Mouse (Mus musculus): Measurements from ENCODE around the gene Pi4k2a.
"Not testable (repeated sequence)": the region's sequence is repeated elsewhere in the genome, so short reads cannot be mapped to it uniquely, and the experiment has no call there.

Pi4k2a gene

DNA sequence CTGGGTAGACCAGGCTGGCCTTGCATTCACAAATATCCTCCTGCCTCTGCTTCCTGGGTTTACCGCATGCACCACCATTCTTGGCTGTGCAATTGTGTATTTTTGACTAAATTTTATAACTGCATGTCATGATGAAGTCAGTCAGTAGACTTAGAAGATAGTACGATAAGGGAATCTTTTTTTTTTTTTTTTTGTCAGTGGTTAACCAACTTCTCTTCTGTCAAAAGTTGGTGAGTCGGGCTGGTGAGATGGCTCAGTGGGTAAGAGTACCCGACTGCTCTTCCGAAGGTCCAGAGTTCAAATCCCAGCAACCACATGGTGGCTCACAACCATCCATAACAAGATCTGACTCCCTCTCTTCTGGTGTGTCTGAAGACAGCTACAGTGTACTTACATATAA, 8.7 kb upstream of the Pi4k2a start:
- DNase-seq, result not testable (repeated sequence)

DNA sequence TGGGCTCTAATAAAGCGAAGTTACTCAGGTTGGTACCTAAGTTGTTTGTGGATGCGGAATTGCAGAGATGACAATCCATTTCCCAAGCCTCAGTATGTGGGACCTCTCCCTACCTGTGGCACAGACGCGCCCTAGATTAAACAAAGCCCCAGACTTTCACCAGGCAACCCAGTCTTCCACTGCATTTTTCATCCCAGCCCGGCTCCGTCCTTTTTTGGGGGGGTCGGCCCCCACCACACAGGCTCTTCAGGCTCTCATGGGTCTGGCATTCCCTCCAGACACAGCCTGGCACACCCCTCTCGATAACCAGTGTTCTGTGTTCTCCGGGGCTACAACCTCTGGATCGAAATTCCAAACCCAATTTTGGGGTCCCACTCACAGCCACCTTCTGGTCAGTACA, 4.6 kb upstream of the Pi4k2a start:
- DNase-seq, result no peak

DNA sequence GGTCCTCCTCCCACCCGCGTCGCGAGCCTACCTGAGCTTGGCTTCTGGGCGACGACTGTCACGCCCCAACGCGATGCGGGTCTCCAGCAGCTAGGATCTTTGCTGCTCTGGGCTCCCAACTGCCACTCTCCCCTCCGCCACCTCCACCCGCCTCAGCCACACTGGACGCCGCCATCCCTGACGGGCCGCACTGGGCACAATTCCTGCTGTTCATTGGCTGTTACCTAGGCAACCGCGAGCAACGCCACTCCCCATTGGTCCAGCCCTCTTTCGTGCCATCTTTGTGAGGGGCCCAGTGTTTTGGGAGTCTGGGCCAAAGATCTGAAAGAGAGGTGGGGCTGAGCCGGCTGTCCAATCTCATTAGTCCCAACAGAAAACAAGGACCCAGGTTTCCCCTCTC, 4.1 kb upstream of the Pi4k2a start, which contains the start of gene Morn4:
Morn4 (minus strand) TSS at position 192 of the 400 bp plus-strand sequence.
- DNase-seq, result peak; percentile 90

DNA sequence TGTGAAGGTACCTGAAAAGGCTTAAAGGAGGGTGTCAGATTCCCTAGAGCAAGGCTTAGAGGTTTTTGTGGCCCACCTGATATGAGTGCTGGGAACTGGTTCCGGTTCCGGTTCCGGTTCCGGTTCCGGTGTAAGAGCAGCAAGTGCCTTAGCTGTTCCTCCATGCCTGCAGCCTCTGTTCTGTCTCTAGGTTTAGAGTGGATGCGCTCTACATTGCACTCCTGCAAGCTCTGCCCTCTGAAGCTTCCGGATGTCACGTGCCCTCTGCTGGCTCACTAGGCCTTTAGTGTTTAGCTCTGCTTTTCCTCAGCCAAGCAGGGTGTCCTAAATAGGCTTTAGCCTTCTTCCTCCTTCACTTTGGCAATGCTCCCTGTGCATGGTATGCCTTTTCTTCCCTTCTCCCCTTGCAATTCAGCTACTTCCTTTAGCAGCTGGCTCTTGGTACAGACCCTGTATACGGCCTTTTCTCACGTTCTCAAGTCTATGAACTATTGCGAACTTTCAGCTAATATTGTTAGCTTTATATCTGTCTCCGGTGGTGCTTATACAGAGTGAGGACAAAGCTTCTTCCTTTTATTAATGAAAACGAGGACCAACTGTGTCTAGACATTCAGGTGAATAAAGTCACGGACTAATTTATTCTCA, 1.0 kb upstream of the Pi4k2a start:
- peak; percentile 57 to 68 for DNase-seq

DNA sequence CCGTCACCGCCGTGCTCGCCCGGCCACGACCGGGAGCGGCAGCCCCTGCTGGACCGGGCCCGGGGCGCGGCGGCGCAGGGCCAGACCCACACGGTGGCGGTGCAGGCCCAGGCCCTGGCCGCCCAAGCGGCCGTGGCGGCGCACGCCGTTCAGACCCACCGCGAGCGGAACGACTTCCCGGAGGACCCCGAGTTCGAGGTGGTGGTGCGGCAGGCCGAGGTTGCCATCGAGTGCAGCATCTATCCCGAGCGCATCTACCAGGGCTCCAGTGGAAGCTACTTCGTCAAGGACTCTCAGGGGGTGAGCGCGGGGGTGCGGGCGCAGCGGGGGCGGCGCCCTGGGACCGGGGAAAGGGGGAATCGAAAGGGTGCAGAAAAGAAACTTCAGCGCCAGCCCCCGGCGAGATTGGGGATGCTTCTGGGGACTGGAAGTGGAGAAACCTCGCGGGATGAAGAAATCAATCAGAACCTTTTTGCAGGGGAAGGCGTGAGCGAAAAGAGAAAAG, 419 bp downstream of the Pi4k2a start:
- DNase-seq, result no peak

DNA sequence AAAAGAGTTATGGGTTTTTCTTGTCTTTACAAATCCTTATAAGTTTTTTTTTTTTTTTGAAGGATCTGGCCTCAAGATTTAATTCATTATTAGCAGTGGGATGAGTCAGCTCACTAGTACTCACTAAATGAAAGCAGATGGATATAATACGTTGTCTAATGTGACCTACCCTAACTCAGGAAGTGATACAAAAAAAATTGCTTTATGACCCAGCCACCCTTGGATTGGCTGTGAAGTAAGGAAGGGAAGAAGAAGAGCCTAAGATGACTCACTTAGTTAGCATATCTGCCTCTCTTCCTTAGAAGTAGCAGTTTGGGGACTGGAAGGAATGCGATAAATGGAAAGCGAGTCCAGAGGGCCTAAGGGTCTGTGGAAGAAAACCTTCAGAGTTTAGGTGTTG, 9.1 kb downstream of the Pi4k2a start:
- no peak for DNase-seq

DNA sequence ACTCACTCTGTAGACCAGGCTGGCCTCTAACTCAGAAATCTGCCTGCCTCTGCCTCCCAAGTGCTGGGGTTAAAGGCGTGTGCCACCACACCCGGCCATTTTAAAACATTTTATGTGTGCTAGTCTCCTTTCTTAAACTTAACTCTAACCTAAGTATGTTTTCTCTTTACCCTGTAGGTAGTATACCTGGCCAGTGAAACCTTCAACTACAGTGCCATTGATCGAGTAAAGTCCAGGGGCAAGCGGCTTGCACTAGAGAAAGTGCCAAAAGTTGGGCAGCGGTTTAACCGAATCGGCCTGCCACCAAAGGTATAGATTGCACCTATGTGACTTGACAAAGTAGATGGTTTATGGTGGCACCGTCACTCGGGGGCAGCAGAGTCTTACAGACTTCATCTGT, 14.4 kb downstream of the Pi4k2a start:
- DNase-seq, result no peak

DNA sequence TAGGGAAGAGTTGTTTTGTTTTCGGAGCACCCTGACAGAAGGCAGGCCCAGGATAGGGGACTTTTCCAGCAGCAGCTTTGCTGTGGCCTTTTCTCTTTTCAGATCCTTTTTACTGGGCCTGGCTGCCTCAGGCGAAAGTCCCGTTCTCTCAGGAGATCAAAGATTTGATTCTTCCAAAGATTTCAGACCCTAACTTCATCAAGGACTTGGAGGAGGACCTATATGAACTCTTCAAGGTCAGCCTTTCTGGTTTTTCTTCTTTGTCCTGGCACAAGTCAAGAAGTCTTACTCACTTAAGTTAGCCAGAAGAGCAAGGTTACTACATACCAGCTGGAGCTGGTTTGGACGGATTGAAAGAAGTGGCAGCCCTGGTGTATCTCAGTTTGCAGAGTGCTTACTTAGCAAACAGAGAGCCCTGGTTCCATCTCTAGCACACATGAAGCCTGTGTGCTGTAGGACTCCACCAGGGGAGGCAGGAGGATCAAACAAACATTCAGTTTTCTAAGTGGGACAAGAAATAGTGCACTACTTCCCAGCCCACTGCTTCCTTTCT, 25.6 kb downstream of the Pi4k2a start:
- no peak for DNase-seq

DNA sequence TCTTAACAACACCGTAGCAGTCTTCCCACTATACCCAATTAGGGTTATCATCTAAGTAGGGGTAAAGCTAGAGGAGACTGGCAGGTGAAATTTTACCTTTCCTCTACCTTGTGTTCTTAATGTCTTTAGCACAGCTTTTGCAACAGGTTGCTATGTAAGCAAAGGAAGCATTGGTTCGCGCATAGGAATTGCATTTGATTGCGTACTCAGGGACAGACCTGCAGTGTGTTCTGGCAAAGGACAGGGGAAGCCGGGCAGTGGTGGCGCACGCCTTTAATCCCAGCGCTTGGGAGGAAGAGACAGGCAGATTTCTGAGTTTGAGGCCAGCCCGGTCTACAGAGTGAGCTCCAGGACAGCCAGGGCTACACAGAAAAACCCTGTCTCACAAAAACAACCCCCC, 27.9 kb downstream of the Pi4k2a start:
- no peak for DNase-seq

DNA sequence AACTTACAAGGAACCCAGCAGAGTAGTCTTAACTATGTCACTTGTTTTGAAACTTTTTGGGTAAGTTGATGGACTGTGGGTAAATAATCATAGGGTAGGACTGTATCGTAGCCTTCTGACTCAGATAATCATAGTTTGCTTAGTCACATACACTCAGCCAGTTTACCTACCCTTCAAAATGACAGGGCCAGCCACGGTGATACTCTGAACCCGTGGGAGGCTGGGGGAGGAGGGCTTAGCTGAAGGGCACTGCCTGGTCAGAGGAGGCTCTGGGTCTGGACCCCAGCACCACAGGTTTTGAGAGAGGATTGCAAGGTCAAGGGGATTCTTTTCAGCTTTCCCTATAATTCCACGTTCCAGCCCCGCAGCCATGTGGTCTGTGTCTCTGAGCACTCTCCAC, 28.3 kb downstream of the Pi4k2a start:
- no peak for DNase-seq

DNA sequence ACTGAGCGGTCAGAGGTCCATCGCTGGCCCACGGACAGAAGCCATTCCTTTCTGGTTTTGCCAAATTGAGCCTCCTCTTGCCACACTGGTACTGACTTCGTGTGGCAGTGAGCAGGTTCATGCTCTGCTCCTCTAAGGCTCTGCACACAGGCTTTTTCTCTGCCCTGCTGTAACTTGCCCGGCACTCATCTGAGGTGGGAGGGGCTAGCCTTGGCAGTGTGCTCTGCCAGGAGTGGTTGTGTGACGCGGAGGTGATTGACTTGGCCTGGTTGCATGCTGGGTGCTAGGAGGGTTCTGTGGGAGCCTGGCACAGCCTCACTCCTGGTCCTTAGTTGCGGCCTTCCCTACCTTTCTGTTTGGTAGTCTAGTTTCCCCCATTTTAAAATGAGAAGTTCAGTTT, 30.2 kb downstream of the Pi4k2a start:
- DNase-seq, result no peak

DNA sequence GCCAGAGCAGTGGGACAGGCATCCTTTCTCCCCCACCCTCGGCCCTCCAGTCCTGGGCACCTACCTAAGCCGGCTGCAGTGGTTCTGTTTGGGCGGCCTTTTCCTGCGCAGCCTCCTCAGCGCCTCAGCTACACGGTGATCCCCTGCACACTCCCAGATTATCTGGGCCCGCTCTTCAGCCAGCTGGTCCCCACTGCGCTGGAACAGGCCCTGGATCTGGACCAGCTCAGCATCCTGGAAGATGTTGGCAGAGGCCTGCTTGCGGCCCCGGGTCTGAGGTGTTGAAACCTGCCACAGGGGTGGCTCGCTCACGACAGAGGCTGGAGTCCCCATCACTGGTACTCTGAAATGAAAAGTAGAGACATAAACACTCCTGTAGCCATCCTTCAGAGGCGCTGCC, 34.4 kb downstream of the Pi4k2a start:
- DNase-seq, result no peak

DNA sequence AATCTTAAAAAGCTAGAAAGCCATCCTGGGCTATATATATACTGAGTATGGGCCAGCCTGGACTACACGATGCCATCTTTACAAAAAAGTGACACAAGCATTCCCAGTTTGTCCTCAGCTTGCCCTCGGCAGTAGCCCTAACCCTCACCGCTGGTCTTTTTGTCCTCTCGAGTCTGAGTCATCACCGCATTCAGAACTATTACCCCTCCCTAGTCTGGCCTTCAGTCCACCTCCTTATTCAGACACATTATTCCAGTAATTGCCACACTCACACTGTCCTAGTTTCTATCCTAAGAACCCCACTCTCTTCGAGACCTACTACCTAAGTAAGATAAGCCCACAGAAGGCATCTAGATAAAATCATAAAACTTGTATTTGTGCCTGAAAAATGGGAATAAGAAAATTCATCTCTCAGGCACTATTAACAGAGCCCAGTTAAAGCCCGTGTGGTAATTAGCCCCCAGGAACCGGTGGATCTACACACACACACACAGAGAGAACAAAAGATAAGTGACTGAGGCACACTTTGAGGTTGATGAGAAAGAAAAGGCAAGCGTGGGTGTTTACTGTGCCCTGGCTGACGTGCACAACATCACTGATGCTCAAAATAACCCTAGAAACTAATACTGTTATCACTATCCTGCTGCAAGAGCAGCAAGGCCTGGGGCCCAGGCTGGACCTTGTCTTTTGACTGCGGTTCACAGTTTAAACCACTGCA, 35.4 kb downstream of the Pi4k2a start:
- no peak for DNase-seq

DNA sequence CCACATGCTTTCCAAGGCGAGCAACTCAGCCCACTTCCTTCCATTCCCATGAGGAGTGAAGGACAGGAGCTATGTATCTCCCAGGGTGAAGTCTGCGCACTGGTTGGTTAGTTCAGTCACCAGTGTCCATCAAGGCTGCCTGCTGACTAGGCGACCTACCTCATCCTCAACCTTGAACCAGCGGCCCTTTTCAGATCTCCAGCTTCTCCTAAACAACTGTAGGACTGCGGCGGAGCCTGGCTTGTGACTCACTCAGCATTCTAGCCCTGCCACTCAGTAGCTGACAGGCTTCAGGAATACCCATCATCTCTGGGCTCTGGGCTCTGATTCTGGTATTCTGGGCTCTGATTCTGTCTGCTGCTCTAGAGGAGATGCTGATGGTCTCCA, 35.9 kb downstream of the Pi4k2a start:
- no peak for DNase-seq

DNA sequence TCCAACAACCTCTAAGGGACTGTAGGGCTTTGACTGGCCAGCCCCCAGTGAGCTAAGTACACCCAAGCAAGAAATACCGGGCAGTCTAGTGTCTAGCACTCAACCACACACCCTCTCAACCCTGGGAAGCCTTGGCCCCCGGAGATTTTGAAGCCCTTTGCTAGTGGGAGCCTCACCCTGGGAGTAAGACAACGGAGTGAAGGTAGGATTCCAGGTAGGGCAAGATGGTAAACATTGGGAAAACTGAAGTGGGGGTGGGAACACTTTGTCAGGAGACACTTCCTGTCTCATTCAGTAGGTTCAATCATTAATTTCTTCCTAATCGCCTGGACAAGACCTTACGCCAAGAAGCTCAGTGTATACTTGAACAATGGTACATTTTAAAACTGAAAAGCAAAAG, 36.8 kb downstream of the Pi4k2a start:
- DNase-seq, result no peak

DNA sequence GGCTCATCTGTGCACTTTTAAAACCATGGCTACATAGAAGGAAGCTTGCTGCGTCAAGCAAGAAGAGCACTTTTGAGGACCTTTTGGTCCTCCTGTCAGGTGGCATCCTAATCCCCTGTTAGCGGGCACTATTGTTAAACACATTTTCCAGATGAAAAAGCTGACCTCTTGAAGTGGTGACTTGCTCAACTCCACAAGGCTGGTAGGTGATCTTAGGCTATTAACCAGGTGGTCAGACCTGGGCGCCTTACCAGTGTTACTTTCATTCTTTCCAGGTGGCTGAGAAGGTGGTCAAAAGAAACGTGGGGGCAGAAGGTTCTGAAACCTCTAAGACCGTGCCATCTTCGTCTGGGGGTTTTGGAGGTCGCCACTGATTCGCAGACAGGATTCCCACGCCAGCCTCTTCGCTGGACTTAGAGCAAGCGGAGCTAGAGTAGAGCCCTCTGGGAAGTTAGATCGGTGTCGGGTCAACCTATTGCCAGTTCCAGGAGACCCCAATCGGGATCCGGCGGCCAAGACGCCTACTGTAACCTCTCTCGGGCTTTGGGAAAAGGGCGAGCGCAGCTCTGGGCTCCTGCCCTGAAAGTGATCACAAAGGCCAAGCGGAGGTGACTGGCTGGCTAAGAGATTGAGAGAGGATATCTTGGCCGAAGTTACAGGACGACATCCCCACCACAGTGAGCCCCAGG, 37.9 kb downstream of the Pi4k2a start:
- no peak for DNase-seq

DNA sequence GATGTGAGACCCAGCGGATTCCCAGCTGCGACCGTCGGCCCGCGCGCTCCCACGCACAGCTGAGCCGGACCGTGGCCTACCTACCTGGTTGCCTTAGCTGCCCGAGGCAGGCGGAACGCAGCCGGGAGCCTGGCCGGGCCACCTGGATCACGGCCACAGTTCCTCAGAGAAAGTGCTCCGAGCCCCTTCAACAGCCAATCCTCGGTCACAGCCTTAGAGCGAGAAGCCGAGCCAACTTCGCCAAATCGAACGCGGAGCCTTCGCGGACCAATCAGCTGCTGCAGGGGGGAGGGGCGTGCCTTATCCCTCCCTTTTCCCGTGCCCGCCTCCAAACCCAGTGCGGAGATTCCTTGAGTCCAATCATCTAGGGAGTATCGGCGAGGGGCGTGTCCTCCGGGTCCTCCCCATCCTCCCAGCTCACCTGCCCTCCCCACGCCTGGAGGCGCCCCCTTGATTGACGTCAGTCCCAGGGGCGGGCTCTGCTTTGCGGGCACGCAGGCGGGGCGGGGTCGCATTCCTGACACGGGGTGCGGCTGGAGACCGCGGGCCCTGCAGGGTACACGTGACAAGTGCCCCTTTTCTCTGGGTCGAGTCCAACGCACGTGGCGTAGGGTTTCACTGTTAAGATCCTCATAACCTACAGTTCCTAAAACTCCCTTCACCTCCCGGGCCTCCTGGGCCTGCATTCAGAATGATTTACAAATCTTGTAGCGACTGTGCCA, 38.7 kb downstream of the Pi4k2a start, which contains the start of gene Avpi1:
Avpi1 (minus strand) TSS at position 273 of the 722 bp plus-strand sequence.
- peak; percentile 100 for DNase-seq

DNA sequence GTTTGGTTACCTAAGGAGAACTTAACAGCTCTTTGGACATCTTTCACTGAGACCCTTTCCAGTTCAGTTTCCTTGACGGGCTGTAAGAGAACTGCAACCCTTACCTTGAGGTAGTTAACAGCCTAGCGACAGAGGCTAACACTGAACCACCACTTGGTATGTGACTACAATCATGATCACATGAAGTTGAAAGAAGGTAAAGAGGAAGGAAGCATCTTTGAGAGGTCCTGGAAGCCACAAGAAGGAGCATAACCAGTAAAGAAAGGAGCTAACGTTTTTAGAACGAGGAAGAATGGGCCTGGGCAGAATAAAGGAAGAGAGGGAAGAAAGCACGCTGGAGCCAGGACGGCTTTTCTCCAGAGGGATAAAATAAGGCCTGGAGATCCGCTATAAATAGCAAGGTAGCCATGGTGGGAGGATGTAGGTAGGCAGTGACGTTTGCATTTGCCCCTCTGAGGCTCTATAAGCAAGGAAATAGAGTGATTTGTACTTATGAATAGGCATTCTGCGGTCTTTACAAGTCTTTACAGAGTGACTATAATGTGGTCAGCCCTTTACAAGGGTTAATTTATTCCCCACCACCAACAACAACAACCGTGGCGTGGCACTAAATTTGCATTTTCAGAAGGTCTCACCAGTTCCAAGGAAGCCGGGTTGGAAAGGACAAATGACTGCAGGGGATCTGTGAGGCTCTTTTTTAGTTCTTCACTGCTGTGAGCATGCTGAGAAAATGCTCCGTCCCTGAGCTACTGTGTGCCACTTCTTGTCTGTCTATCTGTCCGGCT, 39.4 kb downstream of the Pi4k2a start:
- no peak for DNase-seq

DNA sequence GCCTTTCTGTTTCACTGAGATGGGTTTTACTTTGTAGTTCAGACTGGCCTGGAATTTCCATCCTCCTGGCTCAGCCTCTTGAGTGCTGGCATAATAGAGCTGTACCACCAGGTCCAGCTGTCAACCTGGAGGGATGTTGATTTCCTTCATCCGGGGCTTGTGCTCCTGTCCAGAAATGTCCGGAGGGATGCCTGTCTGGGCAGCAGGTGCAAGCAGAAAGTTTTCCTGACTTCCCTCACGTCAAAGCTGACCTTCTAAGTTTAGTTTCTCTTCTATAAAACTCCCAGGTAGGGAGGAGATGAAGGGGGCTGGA, 40.0 kb downstream of the Pi4k2a start:
- DNase-seq, result no peak

DNA sequence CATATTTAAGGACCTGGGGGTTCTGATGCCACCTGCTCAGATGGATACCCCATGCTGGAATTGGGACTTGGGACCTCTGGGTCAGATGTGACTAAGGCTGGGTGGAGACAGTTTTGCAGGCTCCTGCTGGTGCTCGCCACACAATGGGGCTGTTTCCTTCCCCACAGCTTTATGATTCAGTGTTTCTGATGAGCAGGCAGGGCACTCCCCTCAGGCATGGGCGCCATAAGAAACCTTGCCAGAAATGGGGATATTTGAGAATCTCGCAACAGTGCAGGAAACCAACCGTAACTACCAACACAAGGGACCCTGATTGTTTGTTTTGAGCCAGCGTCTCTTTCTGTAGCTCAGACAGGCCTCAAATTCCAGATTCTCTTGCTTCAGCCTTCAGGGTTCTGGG, 40.8 kb downstream of the Pi4k2a start:
- no peak for DNase-seq

DNA sequence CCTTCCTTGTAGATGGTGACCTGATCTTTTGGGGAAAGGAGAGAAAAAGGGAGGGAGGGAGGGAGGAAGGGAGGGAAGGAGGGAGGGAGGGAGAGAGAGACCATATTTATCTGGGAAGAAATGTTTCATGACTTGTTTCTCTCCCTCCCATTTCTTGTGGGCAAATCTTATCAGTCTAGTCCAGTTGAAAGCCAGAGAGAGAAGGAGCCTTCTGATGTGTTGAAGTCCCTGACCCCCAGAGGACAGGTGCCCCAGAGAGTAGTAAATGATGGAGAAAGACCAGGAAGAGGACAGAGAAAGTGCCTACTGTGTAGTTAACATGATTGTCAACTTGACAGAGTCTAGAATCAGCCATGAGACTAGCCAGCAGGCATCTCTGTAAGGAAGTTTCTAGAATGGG, 44.8 kb downstream of the Pi4k2a start:
- no peak for DNase-seq

DNA sequence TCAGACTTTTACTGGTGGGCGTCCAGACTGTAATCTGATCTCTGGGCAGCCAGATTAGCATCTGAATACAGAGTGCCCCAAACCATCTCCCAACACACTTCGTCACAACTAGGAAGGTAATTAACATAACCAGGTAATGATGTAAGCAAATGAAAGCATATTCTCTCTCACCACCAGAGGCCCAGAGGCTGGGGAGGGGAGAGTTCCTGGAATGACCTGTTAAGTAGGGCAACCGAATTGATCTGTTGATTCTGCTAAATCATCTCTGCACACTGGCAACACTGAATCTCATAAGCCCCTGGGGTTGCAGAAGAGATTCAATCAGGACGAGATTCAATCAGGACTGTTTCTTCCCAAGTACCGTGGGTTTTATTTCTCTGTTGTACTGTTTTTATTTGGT, 45.9 kb downstream of the Pi4k2a start:
- DNase-seq, result no peak
